Mouse (Mus musculus) liver, postnatal 0 days (tissue): Measurements from ENCODE around the gene Efhc1. TPM values are rescaled to one million over a fixed set of nuclear protein-coding genes. Genes with fewer than 3 reads are reported as not detected.
A peak's percentile ranks its signal among the peaks of the same experiment; 100 is the strongest.
"Not testable (repeated sequence)": the region's sequence is repeated elsewhere in the genome, so short reads cannot be mapped to it uniquely, and the experiment has no call there.

Source experiments
- ATAC-seq: fragments of 200-750 bp; cut with Nextera tagmentation; 2 replicates; pipeline ENCODE4 v1.8.0; 2017; ENCODE audit warnings: mild to moderate bottlenecking, moderate library complexity
- DNase-seq: peaks from one replicate; pipeline ENCODE4 v3.0.0-alpha.2; 2016
- H3K27ac ChIP-seq: fragments of 300-500 bp; sonication (generic); 2 replicates; pipeline ENCODE4 v1.5.1; 2014; ENCODE audit warnings: antibody characterized with exemption, moderate library complexity, mild to moderate bottlenecking, low read depth
- H3K27me3 ChIP-seq: fragments of 300-500 bp; sonication (generic); 2 replicates; pipeline ENCODE4 v1.6.1; 2014; ENCODE audit warnings: low read length, control low read depth, mixed read lengths; ENCODE audit not compliant: insufficient read depth
- H3K36me3 ChIP-seq: fragments of 300-500 bp; sonication (generic); replicated peaks from 2 replicates; pipeline ENCODE4 v1.6.1; 2014; ENCODE audit warnings: mild to moderate bottlenecking, control low read depth, low read length, moderate library complexity, mixed read lengths; ENCODE audit not compliant: insufficient read depth
- H3K4me1 ChIP-seq: fragments of 300-500 bp; sonication (generic); 2 replicates; pipeline ENCODE4 v1.6.1; 2014; ENCODE audit warnings: antibody characterized with exemption, mild to moderate bottlenecking, control low read depth; ENCODE audit not compliant: insufficient read depth
- H3K4me2 ChIP-seq: fragments of 300-500 bp; sonication (generic); 2 replicates; pipeline ENCODE4 v1.6.1; 2014; ENCODE audit warnings: low read depth, mild to moderate bottlenecking, low read length, moderate library complexity, mixed read lengths
- H3K4me3 ChIP-seq: fragments of 300-500 bp; sonication (generic); 2 replicates; pipeline ENCODE4 v1.5.1; 2014; ENCODE audit warnings: low read depth, low read length
- H3K9ac ChIP-seq: fragments of 300-500 bp; sonication (generic); replicated peaks from 2 replicates; pipeline ENCODE4 v1.6.1; 2014; ENCODE audit warnings: mild to moderate bottlenecking, moderate library complexity
- H3K9me3 ChIP-seq: fragments of 300-500 bp; sonication (generic); 2 replicates; pipeline ENCODE4 v1.6.1; 2016; ENCODE audit warnings: mild to moderate bottlenecking, control low read depth, low read length, mixed read lengths
- CTCF ChIP-seq: sonication (generic); IDR thresholded peaks from 2 replicates; pipeline ENCODE4 v1.5.1; 2016; ENCODE audit warnings: antibody characterized with exemption, low read depth
- EP300 ChIP-seq: IDR thresholded peaks from 2 replicates; pipeline ENCODE4 v1.6.1; 2016; ENCODE audit warnings: antibody characterized with exemption, low read depth, mild to moderate bottlenecking
- WGBS: fragments of 180-500 bp; shearing (Covaris S2); extraction: QIAGEN DNeasy Blood & Tissue Kit; methylation state at CpG from one replicate; pipeline ENCODE4 v1.1.7; 2014; ENCODE audit not compliant: insufficient replicate concordance; 5-methylcytosine and 5-hydroxymethylcytosine counted together
- polyA plus RNA-seq: library from polyadenylated mRNA; unstranded; fragments of >200 nt; fragmentation: Nextera tagmentation; extraction: Ambion mirVana; gene quantifications from 2 replicates; pipeline ENCODE4 v1.2.1, GENCODE M21; 2015

The Efhc1 gene
- polyA plus RNA-seq, 1 experiment from 2014 or later = 0.34 TPM

DNA sequence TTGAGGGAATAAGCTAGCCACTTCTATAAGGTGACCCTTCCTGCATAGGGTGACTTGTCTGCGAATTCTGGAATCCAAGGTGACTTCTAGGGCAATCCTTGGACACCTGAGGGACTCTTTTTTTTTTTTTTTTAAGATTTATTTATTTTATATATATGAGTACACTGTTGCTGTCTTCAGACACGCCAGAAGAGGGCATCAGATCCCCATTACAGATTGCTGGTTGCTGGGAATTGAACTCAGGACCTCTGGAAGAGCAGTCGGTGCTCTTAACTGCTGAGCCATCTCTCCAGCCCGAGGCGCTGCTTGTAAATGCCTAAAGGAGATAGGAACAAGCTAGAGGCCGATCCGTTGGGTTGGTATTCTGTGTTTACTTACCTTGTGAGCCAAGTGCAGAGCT lies 26.1 kb upstream of the Efhc1 start:
- not testable (repeated sequence) for H3K36me3 ChIP-seq, H3K9ac ChIP-seq, DNase-seq, H3K9me3 ChIP-seq, H3K4me1 ChIP-seq, H3K4me3 ChIP-seq, ATAC-seq, H3K27ac ChIP-seq, H3K27me3 ChIP-seq, H3K4me2 ChIP-seq
- peak; percentile 19; the same call in 1 of the 2 replicates for TF ChIP-seq CTCF
- 53% methylated on average over 7 of the region's 7 CpGs for WGBS

- DNase-seq = no peak
- H3K36me3 ChIP-seq = no peaks in the 10 kb centered on the region
- no peak overlapping the region for H3K9ac ChIP-seq
- H3K9me3 ChIP-seq = no peaks in the 10 kb centered on the region
- TF ChIP-seq EP300 (no peak), CTCF (no peak)
- no peak overlapping the region for H3K27ac ChIP-seq
- no peaks in the 10 kb centered on the region for H3K4me1 ChIP-seq
- no peak overlapping the region for H3K4me2 ChIP-seq
- 57% methylated on average over 4 of the region's 4 CpGs for WGBS
- H3K4me3 ChIP-seq = no peak overlapping the region
- no peaks in the 10 kb centered on the region for H3K27me3 ChIP-seq
- ATAC-seq = no peak
Observed at GRCm38 (mm10) chr1:20925926-20926325, 25.5 kb upstream of the Efhc1 start.

- Histone ChIP-seq H3K27me3 (no peaks in the 10 kb centered on the region), H3K27ac (no peak overlapping the region), H3K9ac (no peak overlapping the region), H3K4me3 (no peak overlapping the region), H3K36me3 (no peaks in the 10 kb centered on the region), H3K4me2 (no peak overlapping the region), H3K9me3 (no peaks in the 10 kb centered on the region), H3K4me1 (no peaks in the 10 kb centered on the region)
- WGBS = 56% methylated on average over 4 of the region's 4 CpGs
- no peak for DNase-seq
- no peak for ATAC-seq
- TF ChIP-seq CTCF = no peak
- no peak for TF ChIP-seq EP300
Observed at GRCm38 (mm10) chr1:20926376-20926775, 25.1 kb upstream of the Efhc1 start.

- DNase-seq (no peak), ATAC-seq (no peak)
- no peaks in the 10 kb centered on the region for H3K36me3 ChIP-seq
- TF ChIP-seq CTCF = no peak
- TF ChIP-seq EP300 = peak; percentile 55; the same call in 1 of the 2 replicates
- H3K4me3 ChIP-seq = no peak overlapping the region
- no peaks in the 10 kb centered on the region for H3K27me3 ChIP-seq
- H3K9me3 ChIP-seq = no peaks in the 10 kb centered on the region
- 31% methylated on average over 4 of the region's 4 CpGs for WGBS
- no peak overlapping the region for H3K9ac ChIP-seq
- no peak overlapping the region for H3K27ac ChIP-seq
- H3K4me2 ChIP-seq = no peak overlapping the region
- H3K4me1 ChIP-seq = no peaks in the 10 kb centered on the region
Observed at GRCm38 (mm10) chr1:20928487-20928886, 22.9 kb upstream of the Efhc1 start.

DNA sequence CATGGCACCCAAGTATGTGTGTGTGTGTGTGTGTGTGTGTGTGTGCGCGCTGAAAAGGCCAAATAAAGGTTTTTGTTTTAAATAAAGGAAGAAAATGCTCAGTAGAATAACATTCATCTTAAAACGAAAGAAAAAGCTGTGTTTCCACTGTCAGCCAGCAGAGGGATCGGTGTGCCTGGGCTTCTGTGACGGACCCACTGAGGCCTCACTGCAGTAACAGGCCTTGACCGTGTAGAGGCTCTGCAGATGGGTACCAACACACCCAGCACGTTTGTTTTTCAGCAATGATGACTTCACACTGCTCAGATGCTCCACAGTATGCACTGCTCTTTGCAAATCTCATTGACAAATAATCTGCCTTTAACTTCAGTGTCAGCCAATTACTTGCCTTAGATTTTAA lies 18.0 kb upstream of the Efhc1 start:
- ATAC-seq (peak; percentile 93), DNase-seq (peak; percentile 69)
- Histone ChIP-seq H3K36me3 (no peaks in the 10 kb centered on the region), H3K27ac (no peak overlapping the region), H3K4me2 (no peak overlapping the region), H3K4me1 (no peaks in the 10 kb centered on the region), H3K27me3 (no peaks in the 10 kb centered on the region), H3K9ac (no peak overlapping the region), H3K4me3 (no peak overlapping the region), H3K9me3 (no peaks in the 10 kb centered on the region)
- 13% methylated on average over 7 of the region's 7 CpGs for WGBS
- TF ChIP-seq EP300 = no peak
- peak; percentile 82 for TF ChIP-seq CTCF

DNA sequence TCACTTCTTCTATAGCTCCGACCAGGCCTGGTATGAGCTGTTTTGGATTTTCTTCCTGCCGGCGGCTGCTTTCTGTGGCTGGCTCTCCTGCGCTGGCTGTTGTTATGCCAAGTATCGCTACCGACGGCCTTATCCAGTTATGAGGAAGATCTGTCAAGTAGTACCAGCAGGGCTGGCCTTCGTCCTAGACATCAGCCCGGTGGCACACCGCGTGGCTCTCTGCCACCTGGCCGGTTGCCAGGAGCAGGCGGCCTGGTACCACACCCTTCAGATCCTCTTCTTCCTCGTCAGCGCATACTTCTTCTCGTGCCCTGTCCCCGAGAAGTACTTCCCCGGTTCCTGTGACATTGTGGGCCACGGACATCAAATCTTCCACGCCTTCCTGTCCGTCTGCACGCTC lies 16.3 kb upstream of the Efhc1 start:
- Histone ChIP-seq H3K9me3 (no peaks in the 10 kb centered on the region), H3K36me3 (no peaks in the 10 kb centered on the region), H3K27ac (no peak overlapping the region), H3K9ac (no peak overlapping the region), H3K4me3 (no peak overlapping the region), H3K4me1 (no peaks in the 10 kb centered on the region), H3K27me3 (no peaks in the 10 kb centered on the region), H3K4me2 (no peak overlapping the region)
- TF ChIP-seq CTCF (no peak), EP300 (no peak)
- ATAC-seq (no peak), DNase-seq (peak; percentile 20)
- WGBS = 88% methylated on average over 22 of the region's 22 CpGs

GRCm38 (mm10) chr1:20939046-20939445 lies 12.4 kb upstream of the Efhc1 start:
- Histone ChIP-seq H3K9me3 (no peaks in the 10 kb centered on the region), H3K27ac (no peak overlapping the region), H3K9ac (no peak overlapping the region), H3K27me3 (no peaks in the 10 kb centered on the region), H3K4me3 (no peak overlapping the region), H3K4me2 (no peak overlapping the region), H3K36me3 (no peaks in the 10 kb centered on the region), H3K4me1 (no peaks in the 10 kb centered on the region)
- ATAC-seq (peak; percentile 64), DNase-seq (peak; percentile 47)
- TF ChIP-seq CTCF (peak; percentile 92), EP300 (no peak)
- 21% methylated on average over 3 of the region's 3 CpGs for WGBS
